Mouse (Mus musculus): ENCODE data around the gene Egln3.
A peak's percentile ranks its signal among the peaks of the same experiment; 100 is the strongest.

Gene Egln3

DNA sequence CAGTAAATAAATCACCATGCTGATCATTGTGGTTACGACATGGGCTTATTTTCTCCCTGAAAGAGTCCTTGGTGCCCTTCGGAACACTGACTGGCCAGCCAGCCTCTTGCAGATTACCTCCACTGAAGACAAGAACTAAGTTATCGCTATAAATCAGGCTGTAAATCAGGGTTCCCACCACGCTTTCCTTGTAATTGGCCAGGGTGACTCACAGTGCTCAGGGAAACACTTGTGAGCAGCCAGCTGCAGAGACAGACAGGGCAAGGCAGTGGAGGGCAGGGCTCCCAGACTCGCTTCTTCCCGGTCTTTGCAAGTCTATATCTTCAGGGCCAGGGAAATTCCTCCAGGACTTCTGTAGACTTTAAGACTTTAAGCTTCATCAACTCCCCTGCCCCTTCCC is 10.8 kb upstream of the Egln3 start:
- DNase-seq (ENCODE audit: low read depth, low spot score): no peak
- no peaks in the 10 kb centered on the region for H3K36me3 ChIP-seq (ENCODE audit: control insufficient read depth, insufficient read depth, low read length, poor library complexity, severe bottlenecking)
- no peaks in the 10 kb centered on the region for H3K27me3 ChIP-seq (ENCODE audit: control insufficient read depth, insufficient read depth, low read length, poor library complexity, severe bottlenecking)

DNA sequence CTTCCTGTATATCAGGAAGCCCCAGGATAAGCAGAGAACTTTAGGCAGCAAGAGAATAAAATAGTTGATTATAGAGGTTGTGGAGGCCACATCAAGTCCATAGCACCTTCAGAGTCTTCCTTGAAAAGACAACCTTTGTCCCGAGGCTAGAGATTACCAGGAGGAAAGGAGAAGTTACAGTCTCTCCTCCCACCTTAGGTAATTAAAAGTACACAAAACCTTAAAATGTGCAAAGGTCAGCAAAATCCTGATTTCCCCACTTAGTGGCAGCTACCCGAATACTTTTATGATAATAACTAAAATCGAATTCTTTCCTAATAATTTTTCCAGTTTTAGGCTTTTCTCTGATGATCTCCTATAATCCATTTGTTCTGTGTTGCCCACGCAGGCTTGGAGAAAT is 10.2 kb upstream of the Egln3 start:
- no peak for DNase-seq (ENCODE audit: low read depth, low spot score)
- Histone ChIP-seq H3K36me3 (ENCODE audit: control insufficient read depth, insufficient read depth, low read length, poor library complexity, severe bottlenecking) (no peaks in the 10 kb centered on the region), H3K27me3 (ENCODE audit: control insufficient read depth, insufficient read depth, low read length, poor library complexity, severe bottlenecking) (no peaks in the 10 kb centered on the region)

DNA sequence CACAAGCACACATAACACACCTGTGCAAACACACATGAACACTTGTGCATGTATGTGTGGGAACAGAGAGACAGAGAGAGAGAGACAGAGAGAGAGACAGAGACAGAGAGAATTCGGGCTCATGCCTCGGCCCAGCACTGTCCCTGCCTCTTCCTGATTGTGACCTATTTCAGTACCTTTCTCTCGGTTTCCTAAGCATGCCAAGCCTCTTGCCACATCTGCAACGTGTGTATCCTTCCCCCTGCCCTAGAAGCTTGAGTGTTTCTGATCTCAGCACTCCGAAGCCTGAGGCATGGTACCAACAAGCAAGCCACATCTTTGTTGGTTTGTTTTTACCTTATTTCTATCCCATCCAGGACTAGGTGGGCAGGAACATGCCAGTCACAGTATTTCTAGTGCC is 9.6 kb upstream of the Egln3 start:
- DNase-seq (ENCODE audit: low read depth, low spot score): no peak
- Histone ChIP-seq H3K27me3 (ENCODE audit: control insufficient read depth, insufficient read depth, low read length, poor library complexity, severe bottlenecking) (no peaks in the 10 kb centered on the region), H3K36me3 (ENCODE audit: control insufficient read depth, insufficient read depth, low read length, poor library complexity, severe bottlenecking) (no peaks in the 10 kb centered on the region)

DNA sequence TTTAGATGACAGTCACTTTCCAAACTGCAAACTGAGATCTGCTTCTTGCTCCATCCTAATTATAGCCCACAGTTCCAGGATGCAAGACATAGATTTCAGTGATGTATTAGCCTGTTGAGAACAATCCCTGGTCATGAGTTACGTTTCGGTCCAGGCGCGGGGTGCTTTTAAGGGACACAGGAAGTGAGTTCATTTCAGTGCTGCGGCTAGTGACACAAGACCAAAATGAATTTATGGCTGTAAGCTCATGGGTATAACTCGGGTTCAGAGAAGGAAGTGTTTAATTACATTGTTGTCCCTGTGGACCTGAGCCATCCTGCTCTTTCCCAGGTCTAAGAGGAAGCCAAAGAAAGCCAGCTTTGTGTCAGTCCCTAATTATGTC is 5.5 kb upstream of the Egln3 start:
- Histone ChIP-seq H3K36me3 (ENCODE audit: control insufficient read depth, insufficient read depth, low read length, poor library complexity, severe bottlenecking) (no peaks in the 10 kb centered on the region), H3K27me3 (ENCODE audit: control insufficient read depth, insufficient read depth, low read length, poor library complexity, severe bottlenecking) (no peaks in the 10 kb centered on the region)
- DNase-seq (ENCODE audit: low read depth, low spot score): no peak

DNA sequence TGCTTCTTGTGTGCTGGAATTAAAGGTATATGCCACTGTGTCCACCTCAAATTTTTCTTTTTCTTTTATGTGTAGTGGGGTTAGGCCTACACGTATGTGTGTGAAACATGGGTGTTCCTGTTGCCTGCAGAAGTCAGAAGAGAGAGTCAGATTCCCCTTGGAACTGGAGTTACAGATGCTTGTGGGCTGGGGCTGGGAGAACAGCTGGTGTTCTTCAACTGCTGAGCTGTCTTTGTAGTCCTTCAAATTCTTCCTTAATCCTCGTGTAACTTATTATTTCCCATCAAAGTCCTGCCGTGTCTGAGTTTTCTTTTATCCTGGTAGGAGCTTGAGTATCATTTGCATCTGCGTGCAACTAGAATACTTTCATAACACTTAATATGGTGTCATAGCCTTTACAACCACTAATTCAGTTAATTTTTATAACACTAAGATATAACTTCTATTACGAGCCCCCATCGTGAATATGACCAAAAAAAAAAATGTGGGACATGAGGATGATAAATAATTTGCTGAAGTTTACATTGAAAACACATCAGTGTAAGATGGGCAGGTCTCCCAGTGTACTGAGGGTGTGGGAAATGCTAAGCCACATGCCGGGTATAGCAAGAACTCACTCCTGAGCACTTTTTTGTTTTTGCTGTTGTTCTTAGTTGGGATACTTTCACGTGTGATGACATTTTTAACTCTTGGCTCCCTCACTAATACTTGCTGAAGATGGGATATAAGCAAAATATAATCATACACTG is 4.9 kb upstream of the Egln3 start:
- no peaks in the 10 kb centered on the region for H3K36me3 ChIP-seq (ENCODE audit: control insufficient read depth, insufficient read depth, low read length, poor library complexity, severe bottlenecking)

DNA sequence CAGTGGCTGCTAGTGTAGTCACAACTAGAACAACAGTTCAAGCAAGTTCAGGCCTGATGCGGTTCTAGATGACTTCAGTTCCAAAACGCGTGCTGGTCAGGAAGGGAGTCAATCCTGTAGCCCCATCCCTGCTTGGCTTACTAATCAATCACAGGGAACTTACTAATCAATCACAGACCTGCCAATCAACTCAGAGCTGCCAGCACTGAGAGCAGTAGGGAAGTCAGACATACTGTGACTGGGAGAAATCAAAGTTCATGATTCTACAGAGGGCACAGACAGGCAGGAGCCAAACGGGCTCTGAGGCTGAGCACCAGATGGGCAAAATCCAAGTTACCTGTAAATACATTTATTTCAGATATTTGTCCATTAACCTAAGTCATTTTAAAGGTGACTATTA is 2.1 kb upstream of the Egln3 start:
- Histone ChIP-seq H3K36me3 (ENCODE audit: control insufficient read depth, insufficient read depth, low read length, poor library complexity, severe bottlenecking) (no peaks in the 10 kb centered on the region), H3K27me3 (ENCODE audit: control insufficient read depth, insufficient read depth, low read length, poor library complexity, severe bottlenecking) (no peaks in the 10 kb centered on the region; the same call in 1 of the 2 replicates)
- no peak for DNase-seq (ENCODE audit: low read depth, low spot score)

More for the DNA sequence above, 4.9 kb upstream of the Egln3 start:
- H3K27me3 ChIP-seq (ENCODE audit: control insufficient read depth, insufficient read depth, low read length, poor library complexity, severe bottlenecking): no peaks in the 10 kb centered on the region
- DNase-seq (ENCODE audit: low read depth, low spot score): no peak

DNA sequence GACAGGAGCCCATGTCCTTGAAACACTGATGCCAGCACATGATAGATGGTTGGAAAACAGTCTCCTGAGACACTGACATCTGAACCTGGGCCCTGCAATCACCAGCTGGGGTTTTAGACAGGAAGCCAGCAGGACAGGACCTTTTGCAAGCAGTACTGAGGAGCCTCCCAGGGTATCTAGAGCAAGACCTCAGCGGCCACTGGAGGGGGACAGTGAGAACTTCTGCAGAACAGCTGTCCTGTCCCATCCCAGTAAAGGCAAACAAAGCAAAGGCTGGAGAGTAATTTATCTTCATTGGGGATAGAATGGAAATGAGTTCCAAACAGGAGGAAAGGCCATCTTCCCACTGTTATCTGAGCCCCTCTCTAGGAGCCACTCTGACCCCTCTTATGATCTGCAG is 1.5 kb upstream of the Egln3 start:
- DNase-seq (ENCODE audit: low read depth, low spot score): peak; percentile 41
- no peaks in the 10 kb centered on the region; the same call in 1 of the 2 replicates for H3K27me3 ChIP-seq (ENCODE audit: control insufficient read depth, insufficient read depth, low read length, poor library complexity, severe bottlenecking)
- no peaks in the 10 kb centered on the region for H3K36me3 ChIP-seq (ENCODE audit: control insufficient read depth, insufficient read depth, low read length, poor library complexity, severe bottlenecking)

DNA sequence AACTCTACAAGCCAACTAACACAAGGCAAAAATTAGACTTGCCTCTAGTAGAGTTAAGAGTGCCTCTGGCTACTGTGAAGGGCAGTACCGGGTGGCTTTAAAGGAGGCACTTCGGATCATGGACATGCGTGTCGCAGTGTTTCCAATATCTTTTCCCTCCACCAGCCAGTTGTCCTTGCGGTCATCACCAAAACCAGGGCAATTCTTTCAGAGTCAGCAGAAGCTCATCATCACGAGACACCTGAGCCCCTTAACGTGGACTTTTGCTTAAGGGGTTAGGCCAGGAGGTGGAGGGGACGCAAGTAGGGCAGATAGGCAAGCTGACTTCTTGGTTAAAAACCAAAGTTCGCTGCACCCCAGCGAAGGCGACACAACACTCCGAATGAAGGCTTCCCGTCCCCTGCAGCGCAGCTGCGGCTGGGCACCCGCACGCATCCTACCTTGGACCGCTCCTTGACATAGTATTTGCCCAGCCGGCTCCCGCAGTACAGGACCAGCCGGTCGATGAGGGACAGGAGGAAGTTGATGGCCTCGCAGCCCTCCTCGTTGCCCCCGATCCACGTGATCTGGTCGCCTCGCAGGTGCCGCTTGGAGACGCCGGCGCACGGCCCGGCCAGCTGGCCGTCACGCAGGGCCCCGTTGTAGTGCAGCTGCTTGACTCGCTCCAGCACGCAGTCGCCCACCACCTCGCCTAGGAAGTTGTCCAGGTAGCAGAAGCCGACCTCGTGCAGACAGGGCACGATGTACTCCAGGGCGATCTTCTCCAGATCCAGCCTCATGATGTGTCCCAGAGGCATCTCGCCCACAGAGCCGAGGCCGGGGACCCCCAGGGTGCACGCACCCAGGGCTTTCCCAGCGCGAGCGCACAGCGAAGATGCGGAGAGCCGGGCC is 650 bp downstream of the Egln3 start:
- no peaks in the 10 kb centered on the region; the same call in 1 of the 2 replicates for H3K27me3 ChIP-seq (ENCODE audit: control insufficient read depth, insufficient read depth, low read length, poor library complexity, severe bottlenecking)
- no peaks in the 10 kb centered on the region for H3K36me3 ChIP-seq (ENCODE audit: control insufficient read depth, insufficient read depth, low read length, poor library complexity, severe bottlenecking)
- peak; percentile 46 for DNase-seq (ENCODE audit: low read depth, low spot score)

DNA sequence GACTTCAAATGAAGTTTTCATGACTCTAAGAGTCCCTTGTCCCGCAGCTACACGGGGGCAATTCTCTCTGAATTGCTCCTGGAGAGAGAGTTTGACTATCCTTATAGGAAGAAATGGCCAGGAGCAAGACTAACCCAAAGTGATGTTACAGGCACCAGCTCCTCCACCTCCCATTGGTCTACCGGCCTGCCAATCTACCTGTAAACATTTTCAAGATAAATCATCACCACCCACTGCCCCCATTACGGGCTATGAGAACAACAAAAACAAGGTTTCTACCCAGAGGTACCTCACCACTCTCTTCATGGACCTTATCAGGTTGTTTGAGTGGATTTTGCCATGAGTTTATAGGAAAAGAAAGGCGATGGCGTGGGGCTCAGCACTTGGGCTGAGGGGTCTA is 1.4 kb downstream of the Egln3 start:
- Histone ChIP-seq H3K27me3 (ENCODE audit: control insufficient read depth, insufficient read depth, low read length, poor library complexity, severe bottlenecking) (no peaks in the 10 kb centered on the region; the same call in 1 of the 2 replicates), H3K36me3 (ENCODE audit: control insufficient read depth, insufficient read depth, low read length, poor library complexity, severe bottlenecking) (no peaks in the 10 kb centered on the region)
- DNase-seq (ENCODE audit: low read depth, low spot score): peak; percentile 24

DNA sequence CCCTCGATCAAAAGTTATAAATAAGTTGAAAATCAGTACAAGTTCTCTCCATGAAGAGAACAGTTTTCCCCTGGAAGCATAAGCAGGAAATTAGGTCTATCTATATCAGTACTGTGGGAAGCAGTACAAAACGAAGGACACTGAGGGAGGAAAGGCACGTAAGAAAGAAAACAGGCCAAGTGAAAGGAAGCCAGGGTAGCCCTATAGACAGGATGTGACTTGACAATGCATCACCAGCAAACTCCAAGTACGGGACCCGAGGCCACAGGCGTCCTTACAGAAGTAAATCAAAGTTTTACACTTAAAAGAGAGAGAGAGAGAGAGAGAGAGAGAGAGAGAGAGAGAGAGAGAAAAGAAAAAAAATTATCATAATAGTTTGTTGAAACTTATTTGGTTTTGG is 2.8 kb downstream of the Egln3 start:
- no peak for DNase-seq (ENCODE audit: low read depth, low spot score)
- Histone ChIP-seq H3K36me3 (ENCODE audit: control insufficient read depth, insufficient read depth, low read length, poor library complexity, severe bottlenecking) (no peaks in the 10 kb centered on the region), H3K27me3 (ENCODE audit: control insufficient read depth, insufficient read depth, low read length, poor library complexity, severe bottlenecking) (no peaks in the 10 kb centered on the region; the same call in 1 of the 2 replicates)

DNA sequence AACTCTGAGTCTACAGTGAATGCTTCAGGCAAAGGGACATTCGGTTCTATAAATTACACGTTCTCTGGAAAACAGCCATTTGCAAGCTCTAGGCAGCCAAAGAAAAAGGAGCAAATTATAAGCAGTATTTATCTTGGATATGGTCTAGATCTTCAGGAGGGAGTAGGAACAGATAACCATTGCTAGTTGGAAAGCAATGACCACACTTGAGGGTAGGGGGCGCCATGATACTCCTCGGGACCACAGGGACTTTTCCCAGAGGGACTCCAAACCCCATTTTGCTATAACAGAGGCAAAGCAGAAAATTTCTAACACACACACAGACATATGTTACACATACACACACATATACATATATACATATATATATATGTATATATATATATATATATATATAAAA is 3.5 kb downstream of the Egln3 start:
- no peaks in the 10 kb centered on the region; the same call in 1 of the 2 replicates for H3K27me3 ChIP-seq (ENCODE audit: control insufficient read depth, insufficient read depth, low read length, poor library complexity, severe bottlenecking)
- H3K36me3 ChIP-seq (ENCODE audit: control insufficient read depth, insufficient read depth, low read length, poor library complexity, severe bottlenecking): no peaks in the 10 kb centered on the region
- DNase-seq (ENCODE audit: low read depth, low spot score): peak; percentile 25

DNA sequence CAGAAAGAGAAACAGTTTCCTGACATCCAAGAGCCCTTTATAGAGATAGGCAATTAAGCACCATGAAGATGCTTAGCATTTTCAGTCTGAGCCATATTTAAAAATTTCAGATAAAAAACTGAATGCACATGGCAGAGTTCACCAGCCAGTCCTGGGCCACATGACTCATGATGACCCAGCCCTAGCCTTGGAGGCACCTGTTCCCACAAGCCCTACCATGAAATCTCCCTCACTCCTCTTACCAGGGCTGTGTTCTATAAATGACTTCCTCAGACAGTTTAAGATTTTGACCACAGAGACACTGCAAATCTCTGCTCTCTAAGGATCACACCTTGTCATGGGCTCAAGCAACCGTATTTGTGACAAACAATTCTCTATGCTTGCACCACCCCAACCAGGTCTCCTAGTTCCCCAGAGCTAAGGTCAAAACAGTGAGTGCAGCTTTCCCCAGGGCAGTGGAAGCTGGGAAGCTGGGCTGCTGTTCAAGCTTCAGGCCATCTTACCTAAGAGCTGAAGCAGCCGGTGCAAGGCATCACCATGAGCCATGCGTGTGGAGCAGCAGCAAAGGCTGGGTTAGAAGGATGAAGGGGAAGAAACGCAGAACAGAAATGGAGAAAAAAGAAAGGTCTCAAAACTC is 5.3 kb downstream of the Egln3 start:
- no peak for DNase-seq (ENCODE audit: low read depth, low spot score)
- Histone ChIP-seq H3K36me3 (ENCODE audit: control insufficient read depth, insufficient read depth, low read length, poor library complexity, severe bottlenecking) (no peaks in the 10 kb centered on the region), H3K27me3 (ENCODE audit: control insufficient read depth, insufficient read depth, low read length, poor library complexity, severe bottlenecking) (no peaks in the 10 kb centered on the region; the same call in 1 of the 2 replicates)

DNA sequence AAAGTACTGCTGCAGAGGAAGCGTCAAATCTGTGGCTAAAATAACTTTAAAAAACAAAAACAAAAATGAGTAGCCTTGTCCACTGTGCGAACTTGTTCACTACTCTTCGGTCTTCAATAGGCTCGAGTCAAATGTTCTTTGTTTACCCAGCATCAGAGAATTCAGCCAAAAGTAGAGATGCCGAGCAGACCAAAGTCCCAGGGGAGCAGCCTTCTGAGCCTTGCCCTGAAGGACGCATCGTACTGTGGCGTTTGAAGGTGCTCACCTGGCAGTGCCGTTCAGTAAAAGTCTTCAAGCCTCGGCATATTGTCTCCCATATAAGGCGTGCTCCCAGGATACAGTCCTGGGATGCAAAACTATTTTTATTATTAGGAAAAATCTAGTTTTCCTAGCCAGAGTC is 5.8 kb downstream of the Egln3 start:
- H3K27me3 ChIP-seq (ENCODE audit: control insufficient read depth, insufficient read depth, low read length, poor library complexity, severe bottlenecking): no peaks in the 10 kb centered on the region; the same call in 1 of the 2 replicates
- DNase-seq (ENCODE audit: low read depth, low spot score): peak; percentile 11

DNA sequence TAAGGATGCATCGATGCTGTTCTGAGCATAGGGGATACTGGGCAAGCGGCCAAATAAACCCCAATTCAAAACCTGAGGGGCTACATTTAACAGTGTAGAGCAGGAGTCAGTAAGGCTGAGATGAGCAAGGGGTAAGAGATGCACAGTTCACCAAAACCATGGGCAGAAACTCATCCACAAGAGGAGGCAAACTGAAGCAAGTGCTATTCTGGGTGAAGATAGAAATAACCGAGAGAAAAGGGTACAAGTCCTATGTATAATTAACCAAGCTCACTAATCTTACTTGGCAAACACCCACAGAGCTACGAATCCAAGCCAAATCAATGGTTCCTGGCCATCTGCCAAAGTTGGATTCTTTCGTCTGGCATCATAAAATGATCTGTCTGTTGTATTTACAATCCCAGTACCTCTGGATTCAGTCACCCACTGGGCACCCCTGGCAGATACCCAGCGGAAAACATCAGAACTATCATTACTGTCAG is 6.3 kb downstream of the Egln3 start:
- Histone ChIP-seq H3K27me3 (ENCODE audit: control insufficient read depth, insufficient read depth, low read length, poor library complexity, severe bottlenecking) (no peaks in the 10 kb centered on the region; the same call in 1 of the 2 replicates), H3K36me3 (ENCODE audit: control insufficient read depth, insufficient read depth, low read length, poor library complexity, severe bottlenecking) (no peaks in the 10 kb centered on the region)
- no peak for DNase-seq (ENCODE audit: low read depth, low spot score)

More for the DNA sequence above, 5.8 kb downstream of the Egln3 start:
- H3K36me3 ChIP-seq (ENCODE audit: control insufficient read depth, insufficient read depth, low read length, poor library complexity, severe bottlenecking): no peaks in the 10 kb centered on the region

Measured in splenic B cell, adult 2 months (primary cell).